Mouse (Mus musculus) kidney, postnatal 14 days (tissue): ENCODE data around the gene Nme4.
A peak's percentile ranks its signal among the peaks of the same experiment; 100 is the strongest.

Experiments used
- DNase-seq: peaks from one replicate; pipeline ENCODE4 v3.0.0; 2022; ENCODE audit warnings: mixed read lengths

The Nme4 gene

GRCm38 (mm10) chr17:26114061-26114460 lies 18.7 kb upstream of the Nme4 start:
- DNase-seq = peak; percentile 70

GRCm38 (mm10) chr17:26113181-26113948 lies 18.0 kb upstream of the Nme4 start, which contains the start of gene Tmem8:
Gene Tmem8, plus strand, starts transcription at chr17:26113299.
- peak; percentile 88 for DNase-seq

GRCm38 (mm10) chr17:26112751-26113150 lies 17.3 kb upstream of the Nme4 start:
- no peak for DNase-seq

- DNase-seq = no peak
Observed at GRCm38 (mm10) chr17:26111722-26112121, 16.3 kb upstream of the Nme4 start.

GRCm38 (mm10) chr17:26111024-26111423 lies 15.6 kb upstream of the Nme4 start:
- DNase-seq = no peak

GRCm38 (mm10) chr17:26110156-26110555 lies 14.8 kb upstream of the Nme4 start:
- DNase-seq = no peak

- no peak for DNase-seq
Observed at GRCm38 (mm10) chr17:26105619-26106018, 10.2 kb upstream of the Nme4 start.

GRCm38 (mm10) chr17:26101478-26101877 lies 6.1 kb upstream of the Nme4 start:
- DNase-seq = peak; percentile 81

GRCm38 (mm10) chr17:26100166-26100565 lies 4.8 kb upstream of the Nme4 start:
- DNase-seq = no peak

GRCm38 (mm10) chr17:26099316-26099715 lies 3.9 kb upstream of the Nme4 start:
- peak; percentile 39 for DNase-seq

GRCm38 (mm10) chr17:26098461-26098860 lies 3.1 kb upstream of the Nme4 start:
- no peak for DNase-seq

- no peak for DNase-seq
Observed at GRCm38 (mm10) chr17:26094531-26095110, 781 bp downstream of the Nme4 start.

GRCm38 (mm10) chr17:26089905-26090632 lies 5.3 kb downstream of the Nme4 start, which contains the start of gene Decr2:
Gene Decr2, minus strand, starts transcription at chr17:26090337.
- DNase-seq = peak; percentile 93

GRCm38 (mm10) chr17:26087059-26087564 lies 8.3 kb downstream of the Nme4 start:
- no peak for DNase-seq

GRCm38 (mm10) chr17:26080867-26081266 lies 14.5 kb downstream of the Nme4 start:
- no peak for DNase-seq

- DNase-seq = no peak
Observed at GRCm38 (mm10) chr17:26078851-26079250, 16.6 kb downstream of the Nme4 start.

GRCm38 (mm10) chr17:26075246-26075645 lies 20.2 kb downstream of the Nme4 start:
- no peak for DNase-seq

GRCm38 (mm10) chr17:26070136-26070535 lies 25.3 kb downstream of the Nme4 start:
- DNase-seq = no peak

GRCm38 (mm10) chr17:26068831-26069739 lies 26.3 kb downstream of the Nme4 start, which contains the start of gene Rab11fip3:
Gene Rab11fip3, minus strand, starts transcription at chr17:26069555.
- DNase-seq = peak; percentile 92

- DNase-seq = peak; percentile 16
Observed at GRCm38 (mm10) chr17:26068024-26068830, 27.2 kb downstream of the Nme4 start.

GRCm38 (mm10) chr17:26066488-26067020 lies 28.8 kb downstream of the Nme4 start:
- DNase-seq = no peak
